Mouse (Mus musculus): ENCODE data around the gene Ccdc85c. TPM values are rescaled to one million over a fixed set of nuclear protein-coding genes. Genes with fewer than 3 reads are reported as not detected.

Gene Ccdc85c
- polyA plus RNA-seq, 1 experiment: 7.0 TPM

GRCm38 (mm10) chr12:108310041-108310440, 34.8 kb upstream of the Ccdc85c start:
- H3K36me3 ChIP-seq (ENCODE audit: control insufficient read depth, insufficient read depth): no peaks in the 10 kb centered on the region
- TF ChIP-seq CTCF (IDR thresholded peaks at IDR 0.05; ENCODE audit: control insufficient read depth, insufficient read depth, insufficient read length) (no peak), FOSL1 (IDR thresholded peaks at IDR 0.05; ENCODE audit: insufficient read depth, low read length, poor library complexity, severe bottlenecking) (no peak), CEBPB (IDR thresholded peaks at IDR 0.05; ENCODE audit: low read depth) (no peak), MAX (IDR thresholded peaks at IDR 0.05) (no peak), MYOG (IDR thresholded peaks at IDR 0.05; ENCODE audit: control insufficient read depth, extremely low read depth, insufficient read length) (no peak), MYOD1 (IDR thresholded peaks at IDR 0.05; ENCODE audit: control insufficient read depth, insufficient read length, low read depth) (no peak), USF1 (IDR thresholded peaks at IDR 0.05; ENCODE audit: low read depth) (no peak)
- H3K27me3 ChIP-seq (ENCODE audit: control insufficient read depth, insufficient read depth, insufficient read length): no peaks in the 10 kb centered on the region
- H3K4me3 ChIP-seq (ENCODE audit: insufficient read depth, poor library complexity, severe bottlenecking): no peak overlapping the region
- no peak overlapping the region for H3ac ChIP-seq (ENCODE audit: control insufficient read depth, insufficient read length, low read depth)
- H3K79me2 ChIP-seq (ENCODE audit: control insufficient read depth, insufficient read depth): no peaks in the 10 kb centered on the region
- no peaks in the 10 kb centered on the region for H3K79me3 ChIP-seq (ENCODE audit: low read depth)

DNA sequence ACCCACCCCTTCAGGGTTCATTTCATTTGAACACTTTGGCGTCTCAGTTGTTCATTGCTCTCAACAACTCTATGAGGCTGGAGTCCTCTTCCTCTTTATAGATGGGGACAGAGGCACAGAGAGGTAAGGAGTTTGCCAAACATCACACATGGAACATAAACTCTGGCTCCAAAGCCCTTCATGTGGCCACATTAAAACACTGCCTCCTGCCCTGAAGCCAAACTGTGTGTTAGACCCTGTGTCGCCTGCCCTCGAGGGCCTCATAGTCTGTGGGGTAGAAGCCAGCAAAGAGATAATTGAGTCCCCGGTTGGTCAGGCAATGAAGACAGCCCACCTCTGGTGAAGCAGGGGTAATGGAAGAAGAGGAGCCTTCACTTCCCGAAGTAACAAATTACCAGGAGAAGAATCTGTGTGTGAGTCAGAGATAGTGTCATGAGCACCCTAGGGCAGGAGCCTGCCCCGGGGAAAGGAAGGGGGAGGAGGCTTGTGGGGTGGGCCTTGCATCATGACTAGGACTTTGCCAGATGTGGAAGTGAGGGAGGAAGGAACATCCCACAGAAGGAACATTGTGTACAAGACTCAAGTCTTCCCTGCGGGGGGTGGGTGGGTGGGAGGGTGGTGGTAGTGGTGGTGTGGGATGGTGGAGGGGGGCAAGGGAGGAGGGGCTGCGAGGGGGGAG, 34.0 kb upstream of the Ccdc85c start:
- Histone ChIP-seq H3K36me3 (ENCODE audit: control insufficient read depth, insufficient read depth) (no peaks in the 10 kb centered on the region), H3K4me3 (ENCODE audit: insufficient read depth, poor library complexity, severe bottlenecking) (no peak overlapping the region), H3K79me2 (ENCODE audit: control insufficient read depth, insufficient read depth) (no peaks in the 10 kb centered on the region), H3ac (ENCODE audit: control insufficient read depth, insufficient read length, low read depth) (no peak overlapping the region), H3K79me3 (ENCODE audit: low read depth) (no peaks in the 10 kb centered on the region), H3K27me3 (ENCODE audit: control insufficient read depth, insufficient read depth, insufficient read length) (no peaks in the 10 kb centered on the region)
- TF ChIP-seq MYOG (IDR thresholded peaks at IDR 0.05; ENCODE audit: control insufficient read depth, extremely low read depth, insufficient read length) (no peak), CEBPB (IDR thresholded peaks at IDR 0.05; ENCODE audit: low read depth) (peak; percentile 73), CTCF (IDR thresholded peaks at IDR 0.05; ENCODE audit: control insufficient read depth, insufficient read depth, insufficient read length) (no peak), USF1 (IDR thresholded peaks at IDR 0.05; ENCODE audit: low read depth) (no peak), MAX (IDR thresholded peaks at IDR 0.05) (no peak), MYOD1 (IDR thresholded peaks at IDR 0.05; ENCODE audit: control insufficient read depth, insufficient read length, low read depth) (no peak), FOSL1 (IDR thresholded peaks at IDR 0.05; ENCODE audit: insufficient read depth, low read length, poor library complexity, severe bottlenecking) (no peak)

- TF ChIP-seq USF1 (IDR thresholded peaks at IDR 0.05; ENCODE audit: low read depth) (peak; percentile 73), MAX (IDR thresholded peaks at IDR 0.05) (peak; percentile 76), CTCF (IDR thresholded peaks at IDR 0.05; ENCODE audit: control insufficient read depth, insufficient read depth, insufficient read length) (no peak), CEBPB (IDR thresholded peaks at IDR 0.05; ENCODE audit: low read depth) (peak; percentile 30), MYOD1 (IDR thresholded peaks at IDR 0.05; ENCODE audit: control insufficient read depth, insufficient read length, low read depth) (peak; percentile 61), MYOG (IDR thresholded peaks at IDR 0.05; ENCODE audit: control insufficient read depth, extremely low read depth, insufficient read length) (no peak)
- H3K79me3 ChIP-seq (ENCODE audit: low read depth): no peaks in the 10 kb centered on the region
- peak overlapping the region; percentile 13 for H3ac ChIP-seq (ENCODE audit: control insufficient read depth, insufficient read length, low read depth)
- H3K79me2 ChIP-seq (ENCODE audit: control insufficient read depth, insufficient read depth): no peaks in the 10 kb centered on the region
- H3K4me3 ChIP-seq (ENCODE audit: insufficient read depth, poor library complexity, severe bottlenecking): no peak overlapping the region
- no peaks in the 10 kb centered on the region for H3K27me3 ChIP-seq (ENCODE audit: control insufficient read depth, insufficient read depth, insufficient read length)
- no peaks in the 10 kb centered on the region for H3K36me3 ChIP-seq (ENCODE audit: control insufficient read depth, insufficient read depth)
These were observed 33.2 kb upstream of the Ccdc85c start for GRCm38 (mm10) chr12:108308363-108308856.

DNA sequence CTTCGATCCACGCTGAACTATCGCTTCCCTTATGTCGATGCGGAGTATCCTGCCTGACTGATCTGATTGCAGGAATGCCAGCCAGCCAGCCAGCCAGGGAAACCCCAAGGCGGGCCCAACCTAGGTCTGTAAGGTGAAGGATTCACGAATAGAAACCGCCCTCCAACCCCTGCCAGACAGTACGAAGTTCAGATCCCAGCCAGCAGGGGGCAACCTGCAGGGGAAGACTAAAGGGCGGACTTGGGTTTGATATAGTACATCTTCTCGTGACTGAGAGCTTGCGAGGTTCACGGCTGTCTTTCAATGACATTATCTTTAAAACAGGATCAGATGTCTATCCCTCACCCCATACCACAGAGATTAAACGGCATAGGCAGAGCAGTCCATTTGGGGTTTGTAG, 32.3 kb upstream of the Ccdc85c start:
- Histone ChIP-seq H3ac (ENCODE audit: control insufficient read depth, insufficient read length, low read depth) (no peak overlapping the region), H3K27me3 (ENCODE audit: control insufficient read depth, insufficient read depth, insufficient read length) (no peaks in the 10 kb centered on the region), H3K79me2 (ENCODE audit: control insufficient read depth, insufficient read depth) (no peaks in the 10 kb centered on the region), H3K36me3 (ENCODE audit: control insufficient read depth, insufficient read depth) (no peaks in the 10 kb centered on the region), H3K79me3 (ENCODE audit: low read depth) (no peaks in the 10 kb centered on the region), H3K4me3 (ENCODE audit: insufficient read depth, poor library complexity, severe bottlenecking) (no peak overlapping the region)
- peak; percentile 30 for TF ChIP-seq CTCF (IDR thresholded peaks at IDR 0.05; ENCODE audit: control insufficient read depth, insufficient read depth, insufficient read length)
- no peak for TF ChIP-seq USF1 (IDR thresholded peaks at IDR 0.05; ENCODE audit: low read depth)

DNA sequence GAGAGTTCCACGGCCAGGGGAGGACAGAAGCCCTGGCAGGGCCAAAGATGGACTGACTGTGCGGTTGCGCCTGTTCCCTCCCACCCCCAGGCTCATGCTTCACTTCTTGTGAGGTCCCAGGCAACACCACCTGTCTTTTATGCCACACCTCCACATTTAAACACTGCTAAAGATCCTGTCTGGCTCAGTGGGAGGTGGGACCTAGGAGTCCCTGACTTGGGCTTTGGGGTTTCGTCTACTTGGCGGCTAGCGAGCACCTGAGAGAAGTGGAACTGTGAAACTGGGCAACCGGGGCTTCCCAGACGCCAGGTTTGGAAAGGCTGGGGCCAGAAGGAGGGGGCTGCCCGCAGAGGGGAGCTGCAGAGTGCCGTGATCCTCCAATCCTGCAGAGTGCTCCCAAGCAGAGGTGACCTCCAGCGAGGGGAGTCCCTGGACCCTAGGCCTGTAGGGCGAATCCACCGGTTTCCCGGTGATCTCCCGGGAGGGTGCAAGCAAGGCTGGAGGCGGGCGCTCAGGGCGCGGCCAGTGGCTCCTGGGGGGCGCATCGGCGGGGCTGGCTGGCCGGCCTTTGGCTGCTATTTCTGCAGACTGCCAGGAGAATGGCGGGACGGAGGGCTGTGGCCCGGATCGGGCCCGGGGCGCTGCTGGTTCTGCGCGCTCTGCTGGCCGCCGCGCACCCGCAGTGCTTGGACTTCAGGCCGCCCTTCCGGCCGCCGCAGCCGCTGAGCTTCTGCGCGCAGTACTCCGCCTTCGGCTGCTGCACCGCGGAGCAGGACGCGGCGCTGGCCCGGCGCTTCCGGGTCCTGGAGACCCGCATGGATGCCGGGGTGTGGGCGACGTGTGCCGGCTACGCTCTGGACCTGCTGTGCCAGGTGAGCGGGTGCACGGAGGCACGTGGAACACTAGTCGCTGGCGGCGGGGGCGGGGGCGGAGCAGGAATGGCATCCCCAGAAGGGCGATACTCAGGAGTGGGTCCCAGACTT, 30.9 kb upstream of the Ccdc85c start, which contains the start of gene Hhipl1:
Gene Hhipl1 (plus strand): TSS at position 459 of the 983 bp plus-strand sequence.
- Histone ChIP-seq H3K79me2 (ENCODE audit: control insufficient read depth, insufficient read depth) (no peaks in the 10 kb centered on the region), H3ac (ENCODE audit: control insufficient read depth, insufficient read length, low read depth) (peak within 1 kb of the TSS; percentile 95), H3K4me3 (ENCODE audit: insufficient read depth, poor library complexity, severe bottlenecking) (peak within 1 kb of the TSS; percentile 32), H3K79me3 (ENCODE audit: low read depth) (no peaks in the 10 kb centered on the region), H3K27me3 (ENCODE audit: control insufficient read depth, insufficient read depth, insufficient read length) (no peaks in the 10 kb centered on the region), H3K36me3 (ENCODE audit: control insufficient read depth, insufficient read depth) (no peaks in the 10 kb centered on the region)
- TF ChIP-seq USF1 (IDR thresholded peaks at IDR 0.05; ENCODE audit: low read depth) (no peak), MYOD1 (IDR thresholded peaks at IDR 0.05; ENCODE audit: control insufficient read depth, insufficient read length, low read depth) (no peak), CEBPB (IDR thresholded peaks at IDR 0.05; ENCODE audit: low read depth) (no peak), FOSL1 (IDR thresholded peaks at IDR 0.05; ENCODE audit: insufficient read depth, low read length, poor library complexity, severe bottlenecking) (no peak), CTCF (IDR thresholded peaks at IDR 0.05; ENCODE audit: control insufficient read depth, insufficient read depth, insufficient read length) (no peak), MYOG (IDR thresholded peaks at IDR 0.05; ENCODE audit: control insufficient read depth, extremely low read depth, insufficient read length) (no peak), MAX (IDR thresholded peaks at IDR 0.05) (no peak)
